Mouse (Mus musculus): Measurements from ENCODE around the gene Draxin. TPM values are rescaled to one million over a fixed set of nuclear protein-coding genes. Genes with fewer than 3 reads are reported as not detected.
"Not testable (repeated sequence)": the region's sequence is repeated elsewhere in the genome, so short reads cannot be mapped to it uniquely, and the experiment has no call there.

Gene Draxin
- polyA plus RNA-seq, 1 experiment from 2014 or later: 12.0 TPM

DNA sequence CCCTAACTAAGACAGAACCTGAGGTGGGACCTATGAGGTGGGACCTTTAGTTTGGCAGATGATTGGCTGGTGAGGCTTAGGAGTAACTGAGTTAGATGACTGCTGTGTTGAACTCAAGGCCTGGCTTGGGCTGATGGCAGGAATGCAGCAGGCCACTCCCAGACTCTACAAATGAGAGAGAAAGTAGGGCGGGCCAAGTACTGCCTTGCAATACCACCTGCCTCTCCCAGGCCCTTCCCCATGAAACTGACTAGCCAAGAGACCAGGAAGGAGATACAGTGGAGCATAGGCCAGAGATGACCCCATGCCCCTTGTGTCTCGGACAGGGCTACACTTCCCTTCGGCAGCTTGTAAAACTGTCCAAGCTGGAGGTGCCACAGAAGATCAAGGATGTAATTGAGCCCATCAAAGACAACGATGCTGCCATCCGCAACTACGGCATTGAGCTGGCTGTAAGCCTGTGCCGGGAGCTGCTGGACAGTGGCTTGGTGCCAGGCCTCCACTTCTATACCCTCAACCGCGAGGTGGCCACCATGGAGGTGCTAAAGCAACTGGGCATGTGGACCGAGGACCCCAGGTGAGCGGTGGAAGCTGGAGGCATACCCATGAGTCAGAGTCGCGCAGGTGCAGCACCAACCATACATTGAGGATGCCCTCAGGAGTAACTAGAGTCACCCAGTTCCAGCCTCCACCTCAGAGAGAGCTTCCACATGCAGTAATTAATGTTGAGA is 79.3 kb downstream of the Draxin start:
- Histone ChIP-seq H3K4me2 (ENCODE audit: low read length) (no peak overlapping the region), H3K4me1 (ENCODE audit: control insufficient read depth, insufficient read depth, low read depth, low read length) (no peaks in the 10 kb centered on the region), H3K36me3 (ENCODE audit: control insufficient read depth, insufficient read depth, low read length) (peaks cover 40% of the 10 kb centered on the region), H3K27me3 (replicated peaks; ENCODE audit: control insufficient read depth, insufficient read depth, low read length) (no peaks in the 10 kb centered on the region), H3K4me3 (ENCODE audit: low read length) (no peak overlapping the region), H3K9ac (ENCODE audit: low read depth, low read length) (no peak overlapping the region), H3K9me3 (ENCODE audit: control insufficient read depth, low read length) (no peaks in the 10 kb centered on the region), H3K27ac (ENCODE audit: low read depth, low read length) (no peak overlapping the region)
- ATAC-seq: no peak
- WGBS: 91% methylated on average over 13 of the region's 13 CpGs

DNA sequence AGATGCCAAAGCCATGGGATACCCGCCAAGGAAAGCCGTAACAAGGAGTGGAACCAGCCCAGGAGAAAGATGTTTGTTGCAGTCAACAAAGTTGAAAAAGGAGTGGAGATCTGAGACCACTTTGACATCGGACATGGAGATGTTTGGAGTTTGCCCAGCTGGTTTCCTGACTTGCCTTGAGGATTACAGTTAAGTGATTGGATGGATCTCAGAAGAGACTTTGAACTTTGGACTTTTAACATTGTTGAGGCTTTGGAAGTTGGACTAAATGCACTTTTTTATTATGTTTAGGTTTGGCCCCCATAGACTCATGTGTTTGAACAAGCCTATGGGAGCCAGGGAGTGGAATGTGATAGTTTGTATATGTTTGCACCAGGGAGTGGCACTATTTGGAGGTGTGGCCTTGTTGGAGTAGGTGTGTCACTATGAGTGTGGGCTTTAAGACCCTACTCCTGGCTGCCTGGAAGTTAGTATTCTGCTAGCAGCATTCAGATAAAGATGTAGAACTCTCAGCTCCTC is 80.0 kb downstream of the Draxin start:
- not testable (repeated sequence) for H3K4me1 ChIP-seq (ENCODE audit: control insufficient read depth, insufficient read depth, low read depth, low read length); H3K4me3 ChIP-seq (ENCODE audit: low read length); H3K4me2 ChIP-seq (ENCODE audit: low read length); H3K27ac ChIP-seq (ENCODE audit: low read depth, low read length); H3K9ac ChIP-seq (ENCODE audit: low read depth, low read length); ATAC-seq; H3K27me3 ChIP-seq (replicated peaks; ENCODE audit: control insufficient read depth, insufficient read depth, low read length); H3K9me3 ChIP-seq (ENCODE audit: control insufficient read depth, low read length)
- 99% methylated on average over 3 of the region's 3 CpGs for WGBS
- H3K36me3 ChIP-seq (ENCODE audit: control insufficient read depth, insufficient read depth, low read length): peaks cover 32% of the 10 kb centered on the region

Small RNA genes lying within 50 kb of the gene (microRNA-seq; reads per million reads assigned to microRNA genes)
- gene Mir7022: not detected

Other genes with a start within 250 kb of the Draxin start
- 107 and 115 TPM in 2 replicates for gene Mfn2, start 226.0 kb downstream of the Draxin start, polyA plus RNA-seq (2015; fragmentation: Nextera tagmentation; extraction: Ambion mirVana)
- 28.4 and 34.8 TPM in 2 replicates for gene Plod1, start 193.9 kb downstream of the Draxin start, polyA plus RNA-seq (2015; fragmentation: Nextera tagmentation; extraction: Ambion mirVana)
- 8.0 and 10.6 TPM in 2 replicates for gene 2510039O18Rik, start 189.8 kb downstream of the Draxin start, polyA plus RNA-seq (2015; fragmentation: Nextera tagmentation; extraction: Ambion mirVana)
- gene Nppb, start 144.9 kb downstream of the Draxin start, polyA plus RNA-seq (2015; fragmentation: Nextera tagmentation; extraction: Ambion mirVana): 0.20 and 0.21 TPM in 2 replicates
- gene Nppa, start 130.0 kb downstream of the Draxin start, polyA plus RNA-seq (2015; fragmentation: Nextera tagmentation; extraction: Ambion mirVana): 1.2 and 1.6 TPM in 2 replicates
- gene Clcn6, start 91.9 kb downstream of the Draxin start, polyA plus RNA-seq (2015; fragmentation: Nextera tagmentation; extraction: Ambion mirVana): 29.9 and 33.5 TPM in 2 replicates
- 16.5 and 18.5 TPM in 2 replicates for gene Mthfr, start 91.6 kb downstream of the Draxin start, polyA plus RNA-seq (2015; fragmentation: Nextera tagmentation; extraction: Ambion mirVana)
- 7.4 and 9.3 TPM in 2 replicates for gene Agtrap, start 42.7 kb downstream of the Draxin start, polyA plus RNA-seq (2015; fragmentation: Nextera tagmentation; extraction: Ambion mirVana)
- gene Mad2l2, start 314 bp downstream of the Draxin start, polyA plus RNA-seq (2015; fragmentation: Nextera tagmentation; extraction: Ambion mirVana): 98.0 and 105 TPM in 2 replicates
- 20.3 and 22.9 TPM in 2 replicates for gene Fbxo6, start 21.4 kb upstream of the Draxin start, polyA plus RNA-seq (2015; fragmentation: Nextera tagmentation; extraction: Ambion mirVana)
- gene Fbxo44, start 29.8 kb upstream of the Draxin start, polyA plus RNA-seq (2015; fragmentation: Nextera tagmentation; extraction: Ambion mirVana): 104 and 114 TPM in 2 replicates
- gene Fbxo2, start 29.9 kb upstream of the Draxin start, polyA plus RNA-seq (2015; fragmentation: Nextera tagmentation; extraction: Ambion mirVana): 24.9 and 31.1 TPM in 2 replicates
- 11.6 and 13.6 TPM in 2 replicates for gene Disp3, start 157.3 kb upstream of the Draxin start, polyA plus RNA-seq (2015; fragmentation: Nextera tagmentation; extraction: Ambion mirVana)

Data from hindbrain, embryonic 16.5 days (tissue).